Mouse (Mus musculus): Measurements from ENCODE around the gene Tmem69. TPM values are rescaled to one million over a fixed set of nuclear protein-coding genes. Genes with fewer than 3 reads are reported as not detected.

Tmem69 gene
- 24.3 and 24.6 TPM in 2 replicates for polyA plus RNA-seq (2015; fragmentation: Nextera tagmentation; extraction: Ambion mirVana)

DNA sequence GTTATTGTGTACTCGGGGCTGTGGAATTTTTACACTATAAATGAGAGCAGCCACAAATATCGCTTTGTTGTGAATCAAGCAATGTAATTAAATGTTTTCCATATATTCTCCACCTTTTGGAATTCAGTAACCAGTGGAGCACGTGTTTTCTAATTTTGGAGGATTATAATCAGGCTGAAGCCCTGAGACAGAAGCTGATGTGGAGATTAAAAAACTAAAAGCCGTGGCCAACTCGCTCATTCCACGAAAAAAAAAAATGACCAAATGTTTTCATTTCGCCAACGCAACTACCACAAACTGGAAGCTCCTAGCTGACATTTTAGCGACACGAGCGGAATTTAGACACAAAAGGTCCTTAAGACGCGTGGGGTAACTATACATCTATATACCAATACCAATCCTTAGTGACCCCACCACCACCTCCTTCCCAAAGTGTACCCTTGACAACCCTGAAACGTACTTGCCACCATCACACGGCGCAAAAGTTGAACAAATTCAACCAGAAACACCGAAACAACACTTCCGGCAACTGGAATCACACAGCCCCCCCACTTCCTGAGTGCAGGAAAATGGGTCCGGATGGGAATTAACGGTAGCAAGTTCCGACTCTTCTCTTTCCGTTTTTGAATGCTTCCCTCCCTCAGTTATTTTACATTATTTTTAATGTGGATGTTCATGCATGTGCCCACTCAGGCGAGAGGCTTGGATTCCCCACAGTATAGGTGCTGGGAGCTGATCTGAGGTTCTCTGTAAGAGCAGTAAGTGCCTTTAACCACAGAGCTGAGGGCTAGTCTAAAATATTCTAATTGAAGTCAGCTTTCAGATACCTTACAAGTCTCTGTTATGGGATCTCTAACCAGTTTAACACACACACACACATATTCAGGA is at the start of gene Tmem69:
Tmem69 (minus strand) TSS at position 524 of the 888 bp plus-strand sequence.
- H3K9me3 ChIP-seq = no peaks in the 10 kb centered on the region
- H3K4me3 ChIP-seq = peak within 1 kb of the TSS; percentile 93
- WGBS = 4% methylated on average over 23 of the region's 23 CpGs
- ATAC-seq (ENCODE audit: extremely low read depth, insufficient number of reproducible peaks, low FRiP score, low TSS enrichment) = no peak
- peak within 1 kb of the TSS; percentile 96 for H3K9ac ChIP-seq
- H3K27ac ChIP-seq (replicated peaks) = peak within 1 kb of the TSS; percentile 99
- H3K27me3 ChIP-seq (replicated peaks) = no peaks in the 10 kb centered on the region
- peaks cover 24% of the 10 kb centered on the region for H3K4me1 ChIP-seq
- H3K4me2 ChIP-seq = peak within 1 kb of the TSS; percentile 88
- peaks cover 22% of the 10 kb centered on the region for H3K36me3 ChIP-seq

DNA sequence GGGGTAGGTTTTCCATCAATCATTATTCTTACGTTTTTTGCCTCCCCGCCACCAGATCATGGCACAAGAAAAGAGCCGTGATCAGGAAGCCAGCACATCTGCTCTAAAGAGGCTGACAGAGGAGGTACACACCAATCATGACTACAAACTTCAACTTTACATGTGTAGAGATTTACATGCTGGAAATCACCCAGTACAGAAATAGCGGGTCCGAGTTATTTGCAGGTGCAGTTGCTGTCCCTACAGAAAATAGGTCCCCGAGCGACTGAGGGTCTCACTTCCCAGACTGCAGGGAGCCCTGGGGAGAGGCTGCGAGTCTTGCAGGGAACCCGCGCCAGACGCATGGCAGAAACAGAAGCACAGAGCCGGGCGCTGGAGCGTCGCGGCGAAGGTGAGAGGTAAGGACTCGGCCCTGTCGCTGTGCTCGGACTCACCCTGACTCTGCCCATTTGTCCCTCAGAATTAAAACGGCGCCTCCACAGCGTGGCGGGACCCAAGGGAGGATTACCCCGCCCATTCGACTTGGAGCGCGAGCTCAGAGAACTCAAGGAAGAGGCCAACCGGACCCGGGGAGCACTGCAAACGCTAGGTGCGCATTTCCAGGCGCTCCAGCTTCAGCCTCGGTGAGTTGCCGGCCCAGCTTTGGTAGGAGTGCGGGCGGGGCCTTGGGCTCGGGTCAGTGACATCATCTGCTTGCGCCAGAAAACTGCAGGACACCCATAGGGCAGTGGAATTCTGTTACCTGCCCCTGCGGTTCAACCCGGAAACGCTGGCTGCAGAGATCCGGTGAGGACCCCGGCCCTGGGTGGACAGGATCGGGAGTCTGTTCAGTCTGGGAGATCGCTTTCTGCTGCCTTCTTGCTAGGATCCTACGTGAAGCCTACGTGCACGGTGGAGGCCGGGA is 41.5 kb upstream of the Tmem69 start:
- Histone ChIP-seq H3K4me1 (peaks cover 23% of the 10 kb centered on the region), H3K9ac (peak overlapping the region; percentile 91), H3K4me2 (peak overlapping the region; percentile 86), H3K4me3 (peak overlapping the region; percentile 71), H3K27me3 (replicated peaks) (no peaks in the 10 kb centered on the region), H3K9me3 (no peaks in the 10 kb centered on the region), H3K36me3 (peaks cover 55% of the 10 kb centered on the region), H3K27ac (replicated peaks) (peak overlapping the region; percentile 87)
- WGBS = under 1% methylated on average over 50 of the region's 50 CpGs
- peak; percentile 87 for ATAC-seq (ENCODE audit: extremely low read depth, insufficient number of reproducible peaks, low FRiP score, low TSS enrichment)

DNA sequence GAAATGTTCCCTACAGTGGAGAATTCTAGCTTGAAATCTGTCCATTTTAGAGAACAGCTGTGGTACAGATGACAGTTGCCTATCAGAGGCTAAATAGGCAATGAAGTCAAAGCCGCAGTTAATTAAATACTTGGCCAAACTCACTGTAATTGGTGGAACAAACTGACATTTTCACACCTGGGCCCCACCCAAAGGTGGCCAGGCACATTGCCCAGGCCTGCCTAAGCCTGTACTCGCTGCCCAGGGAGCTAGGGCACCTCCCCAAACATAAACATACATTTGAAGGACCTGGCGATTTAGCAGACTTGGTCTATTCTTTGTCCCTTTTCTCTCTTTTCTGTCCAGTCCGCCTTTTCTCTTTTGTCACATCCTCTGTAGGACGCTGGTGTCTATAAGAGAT is 40.6 kb upstream of the Tmem69 start, which contains the start of gene Ccdc17:
Ccdc17 (plus strand) TSS at position 276 of the 400 bp plus-strand sequence.
- Histone ChIP-seq H3K4me3 (peak within 1 kb of the TSS; percentile 71), H3K36me3 (peaks cover 55% of the 10 kb centered on the region), H3K4me1 (peaks cover 23% of the 10 kb centered on the region), H3K27me3 (replicated peaks) (no peaks in the 10 kb centered on the region), H3K4me2 (peak within 1 kb of the TSS; percentile 86), H3K9ac (peak within 1 kb of the TSS; percentile 91), H3K9me3 (no peaks in the 10 kb centered on the region), H3K27ac (replicated peaks) (peak within 1 kb of the TSS; percentile 87)
- ATAC-seq (ENCODE audit: extremely low read depth, insufficient number of reproducible peaks, low FRiP score, low TSS enrichment) = no peak
- 20% methylated on average over 5 of the region's 5 CpGs for WGBS

DNA sequence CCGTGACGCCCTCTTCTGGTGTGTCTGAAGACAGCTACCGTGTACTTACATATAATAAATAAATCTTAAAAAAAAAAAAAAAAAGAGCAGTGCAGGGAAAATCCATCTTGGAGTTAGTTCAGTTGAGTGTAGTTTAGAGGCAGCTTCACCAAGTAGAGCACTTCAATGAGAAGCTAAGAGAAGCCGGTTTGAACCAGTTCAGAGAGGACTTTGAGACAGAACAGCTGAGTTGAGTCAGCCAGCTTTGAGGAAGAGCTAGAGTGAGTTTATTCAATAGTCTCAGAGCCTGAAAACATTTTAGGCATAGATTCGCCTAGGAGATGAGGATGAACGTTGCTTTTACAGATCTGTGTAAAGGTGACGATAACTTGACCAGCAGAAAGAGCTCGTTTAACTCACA is 40.1 kb upstream of the Tmem69 start:
- no peaks in the 10 kb centered on the region for H3K27me3 ChIP-seq (replicated peaks)
- H3K9ac ChIP-seq = no peak overlapping the region
- no peak overlapping the region for H3K27ac ChIP-seq (replicated peaks)
- H3K4me3 ChIP-seq = no peak overlapping the region
- H3K4me2 ChIP-seq = peak overlapping the region; percentile 86; the same call in 1 of the 2 replicates
- H3K36me3 ChIP-seq = peaks cover 55% of the 10 kb centered on the region
- 78% methylated on average over 8 of the region's 8 CpGs for WGBS
- ATAC-seq (ENCODE audit: extremely low read depth, insufficient number of reproducible peaks, low FRiP score, low TSS enrichment) = no peak
- H3K4me1 ChIP-seq = peaks cover 23% of the 10 kb centered on the region
- no peaks in the 10 kb centered on the region for H3K9me3 ChIP-seq

DNA sequence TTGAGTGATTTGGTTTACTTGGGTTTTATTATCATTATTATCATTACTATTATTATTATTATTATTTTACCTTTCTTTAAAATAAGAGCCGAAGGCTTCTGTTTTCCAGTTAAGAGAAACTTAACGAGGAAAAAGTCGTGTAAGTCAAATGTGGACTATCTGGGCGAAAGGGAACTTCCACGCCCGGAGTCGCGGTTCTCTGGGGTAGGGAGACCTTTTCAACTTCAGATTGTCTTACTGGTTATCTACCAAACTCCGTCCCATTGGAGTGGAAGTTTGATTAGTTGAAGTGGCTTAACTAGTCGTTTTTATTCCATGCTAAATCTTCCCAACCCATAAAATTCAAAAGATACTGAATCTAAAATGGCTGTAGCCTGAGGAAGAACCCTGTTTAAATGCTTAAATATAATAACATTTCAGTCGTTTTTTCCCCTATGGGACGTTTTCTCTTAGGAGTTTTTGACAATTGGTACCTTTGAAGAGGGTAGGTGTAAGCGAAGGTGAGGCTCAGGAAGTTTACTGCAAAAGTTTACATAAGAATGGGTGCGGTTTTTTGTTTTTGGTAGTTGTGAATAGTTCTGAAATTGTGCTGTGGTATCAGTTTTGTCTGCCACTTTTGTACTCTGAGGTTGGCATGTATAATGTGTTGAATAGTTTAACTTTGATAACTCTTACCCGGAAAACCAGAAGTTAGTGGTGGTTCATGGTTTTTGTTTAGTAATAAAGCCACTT is 2.6 kb upstream of the Tmem69 start:
- H3K9ac ChIP-seq = peak overlapping the region; percentile 96
- peak overlapping the region; percentile 99 for H3K27ac ChIP-seq (replicated peaks)
- peaks cover 32% of the 10 kb centered on the region for H3K4me1 ChIP-seq
- no peak for ATAC-seq (ENCODE audit: extremely low read depth, insufficient number of reproducible peaks, low FRiP score, low TSS enrichment)
- WGBS = 2% methylated on average over 15 of the region's 15 CpGs
- peaks cover 15% of the 10 kb centered on the region for H3K36me3 ChIP-seq
- H3K27me3 ChIP-seq (replicated peaks) = no peaks in the 10 kb centered on the region
- H3K9me3 ChIP-seq = no peaks in the 10 kb centered on the region
- H3K4me2 ChIP-seq = peak overlapping the region; percentile 88
- peak overlapping the region; percentile 93 for H3K4me3 ChIP-seq

GRCm38 (mm10) chr4:116557306-116558121 is 1.8 kb upstream of the Tmem69 start, which contains the start of gene Gpbp1l1:
TSS of gene Gpbp1l1 (plus strand) at chr4:116557658.
- peaks cover 32% of the 10 kb centered on the region for H3K4me1 ChIP-seq
- peak within 1 kb of the TSS; percentile 93 for H3K4me3 ChIP-seq
- under 1% methylated on average over 78 of the region's 78 CpGs for WGBS
- ATAC-seq (ENCODE audit: extremely low read depth, insufficient number of reproducible peaks, low FRiP score, low TSS enrichment) = peak; percentile 98
- H3K4me2 ChIP-seq = peak within 1 kb of the TSS; percentile 88
- no peaks in the 10 kb centered on the region for H3K27me3 ChIP-seq (replicated peaks)
- peak within 1 kb of the TSS; percentile 99 for H3K27ac ChIP-seq (replicated peaks)
- H3K9me3 ChIP-seq = no peaks in the 10 kb centered on the region
- peaks cover 22% of the 10 kb centered on the region for H3K36me3 ChIP-seq
- H3K9ac ChIP-seq = peak within 1 kb of the TSS; percentile 96

- H3K4me3 ChIP-seq = peak overlapping the region; percentile 93
- peaks cover 23% of the 10 kb centered on the region for H3K36me3 ChIP-seq
- H3K9me3 ChIP-seq = no peaks in the 10 kb centered on the region
- ATAC-seq (ENCODE audit: extremely low read depth, insufficient number of reproducible peaks, low FRiP score, low TSS enrichment) = peak; percentile 89
- H3K27me3 ChIP-seq (replicated peaks) = no peaks in the 10 kb centered on the region
- under 1% methylated on average over 28 of the region's 28 CpGs for WGBS
- H3K27ac ChIP-seq (replicated peaks) = peak overlapping the region; percentile 99
- H3K9ac ChIP-seq = peak overlapping the region; percentile 96
- peak overlapping the region; percentile 88 for H3K4me2 ChIP-seq
- H3K4me1 ChIP-seq = peaks cover 30% of the 10 kb centered on the region
These were observed 997 bp upstream of the Tmem69 start for GRCm38 (mm10) chr4:116556561-116557305.

DNA sequence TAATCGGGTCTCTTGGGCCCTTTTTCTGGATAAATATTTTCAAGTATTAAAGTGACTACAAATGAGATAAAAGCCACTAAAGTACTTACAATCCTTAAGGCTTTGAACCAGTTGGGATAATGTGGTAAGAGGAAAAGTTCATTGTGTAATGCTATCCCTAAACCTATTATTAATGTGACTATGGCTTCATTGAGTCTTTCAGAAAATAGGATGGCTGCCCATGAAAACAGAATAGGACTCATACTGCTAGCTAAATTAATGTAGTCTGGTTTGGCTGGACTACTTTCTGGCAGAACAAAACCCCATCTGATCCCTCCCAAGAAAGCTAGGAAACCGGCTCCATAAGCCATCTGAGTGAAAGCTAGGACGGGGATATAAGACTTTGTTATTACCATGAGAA is 2.7 kb downstream of the Tmem69 start:
- Histone ChIP-seq H3K4me2 (no peak overlapping the region), H3K9ac (no peak overlapping the region), H3K4me1 (0 out of 2 replicates have a peak, but pooled peaks cover 9% of the 10 kb centered on the region), H3K27ac (replicated peaks) (no peak overlapping the region), H3K36me3 (peaks cover 22% of the 10 kb centered on the region), H3K27me3 (replicated peaks) (no peaks in the 10 kb centered on the region), H3K9me3 (no peaks in the 10 kb centered on the region), H3K4me3 (no peak overlapping the region)
- 94% methylated on average over 3 of the region's 3 CpGs for WGBS
- no peak for ATAC-seq (ENCODE audit: extremely low read depth, insufficient number of reproducible peaks, low FRiP score, low TSS enrichment)

DNA sequence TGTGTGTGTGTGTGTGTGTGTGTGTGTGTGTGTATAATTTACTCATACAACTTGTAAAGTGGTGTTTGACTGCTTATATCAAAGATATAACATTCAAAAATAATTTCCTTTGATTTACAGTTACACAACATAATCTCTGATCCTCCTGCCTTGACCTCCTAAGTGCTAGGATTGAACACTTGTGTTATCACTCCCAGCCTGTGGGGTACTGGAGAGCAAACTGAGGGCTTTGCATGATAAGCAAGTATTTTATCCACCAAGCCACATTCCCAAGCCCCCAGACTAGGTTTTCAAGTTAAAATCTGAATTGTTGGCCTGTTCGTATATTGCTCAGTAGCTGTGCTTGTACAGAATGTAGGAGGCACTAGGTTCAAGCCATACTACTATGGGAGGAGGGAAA is 5.3 kb downstream of the Tmem69 start:
- Histone ChIP-seq H3K9ac (no peak overlapping the region), H3K9me3 (no peaks in the 10 kb centered on the region), H3K27ac (replicated peaks) (no peak overlapping the region), H3K4me3 (no peak overlapping the region), H3K4me1 (0 out of 2 replicates have a peak, but pooled peaks cover 5% of the 10 kb centered on the region), H3K36me3 (peaks cover 22% of the 10 kb centered on the region), H3K27me3 (replicated peaks) (no peaks in the 10 kb centered on the region), H3K4me2 (no peak overlapping the region)
- 42% methylated on average over 1 of the region's 1 CpGs for WGBS
- no peak for ATAC-seq (ENCODE audit: extremely low read depth, insufficient number of reproducible peaks, low FRiP score, low TSS enrichment)

All from heart, embryonic 13.5 days (tissue).